Mouse (Mus musculus) stomach, embryonic 14.5 days (tissue): ENCODE results near the gene Cdca3. TPM values are rescaled to one million over a fixed set of nuclear protein-coding genes. Genes with fewer than 3 reads are reported as not detected.

Source experiments
- ATAC-seq: fragments of 200-750 bp; cut with Nextera tagmentation; 2 replicates; pipeline ENCODE4 v1.8.0; 2017; ENCODE audit warnings: low read depth, moderate TSS enrichment; ENCODE audit not compliant: insufficient number of reproducible peaks, insufficient read depth, low FRiP score
- H3K27ac ChIP-seq: fragments of 300-500 bp; sonication (generic); 2 replicates; pipeline ENCODE4 v1.5.1; 2014; ENCODE audit warnings: mild to moderate bottlenecking, low read length, moderate library complexity, mixed read lengths
- H3K27me3 ChIP-seq: fragments of 300-500 bp; sonication (generic); 2 replicates; pipeline ENCODE4 v1.6.1; 2014; ENCODE audit warnings: low read length, control low read depth, mixed read lengths; ENCODE audit not compliant: control insufficient read depth, insufficient read depth
- H3K36me3 ChIP-seq: fragments of 300-500 bp; sonication (generic); 2 replicates; pipeline ENCODE4 v1.6.1; 2014; ENCODE audit warnings: mild to moderate bottlenecking, control low read depth, low read length, moderate library complexity, mixed read lengths; ENCODE audit not compliant: control insufficient read depth, insufficient read depth
- H3K4me1 ChIP-seq: fragments of 300-500 bp; sonication (generic); 2 replicates; pipeline ENCODE4 v1.6.1; 2014; ENCODE audit warnings: low read length, control low read depth, mixed read lengths; ENCODE audit not compliant: control insufficient read depth, insufficient read depth
- H3K4me2 ChIP-seq: fragments of 300-500 bp; sonication (generic); replicated peaks from 2 replicates; pipeline ENCODE4 v1.6.1; 2014; ENCODE audit warnings: low read depth, low read length, control low read depth
- H3K4me3 ChIP-seq: fragments of 300-500 bp; sonication (generic); 2 replicates; pipeline ENCODE4 v1.5.1; 2014; ENCODE audit warnings: low read depth, low read length, control low read depth
- H3K9ac ChIP-seq: fragments of 300-500 bp; sonication (generic); replicated peaks from 2 replicates; pipeline ENCODE4 v1.6.1; 2014; ENCODE audit warnings: low read depth, mild to moderate bottlenecking, control low read depth, low read length, moderate library complexity, mixed read lengths
- H3K9me3 ChIP-seq: fragments of 300-500 bp; sonication (generic); 2 replicates; pipeline ENCODE4 v1.6.1; 2016; ENCODE audit warnings: low read depth, low read length, control low read depth; ENCODE audit not compliant: control insufficient read depth
- WGBS: fragments of 180-500 bp; shearing (Covaris S2); extraction: QIAGEN DNeasy Blood & Tissue Kit; methylation state at CpG from one replicate; pipeline ENCODE4 v1.1.7; 2014; 5-methylcytosine and 5-hydroxymethylcytosine counted together
- polyA plus RNA-seq: library from polyadenylated mRNA; unstranded; fragments of >200 nt; fragmentation: Nextera tagmentation; extraction: Ambion mirVana; gene quantifications from 2 replicates; pipeline ENCODE4 v1.2.1, GENCODE M21; 2014

Cdca3 gene
- polyA plus RNA-seq, 1 experiment from 2014 or later: 163 TPM

GRCm38 (mm10) chr6:124879390-124879789 is 50.0 kb downstream of the Cdca3 start:
- Histone ChIP-seq H3K27ac (no peak overlapping the region), H3K4me1 (no peaks in the 10 kb centered on the region), H3K9me3 (no peaks in the 10 kb centered on the region), H3K36me3 (no peaks in the 10 kb centered on the region), H3K9ac (no peak overlapping the region), H3K4me2 (no peak overlapping the region), H3K27me3 (no peaks in the 10 kb centered on the region), H3K4me3 (no peak overlapping the region)
- no peak for ATAC-seq
- 47% methylated on average over 6 of the region's 6 CpGs for WGBS

GRCm38 (mm10) chr6:124881821-124882220 is 52.5 kb downstream of the Cdca3 start:
- Histone ChIP-seq H3K36me3 (no peaks in the 10 kb centered on the region), H3K4me1 (no peaks in the 10 kb centered on the region), H3K27ac (no peak overlapping the region), H3K9me3 (no peaks in the 10 kb centered on the region), H3K9ac (no peak overlapping the region), H3K4me2 (no peak overlapping the region), H3K4me3 (no peak overlapping the region), H3K27me3 (no peaks in the 10 kb centered on the region)
- 94% methylated on average over 9 of the region's 9 CpGs for WGBS
- ATAC-seq: no peak

Other genes with a start within 250 kb of the Cdca3 start
- not detected in 2 replicates for gene C1s2, start 193.5 kb upstream of the Cdca3 start, polyA plus RNA-seq
- 58.6 and 60.0 TPM in 2 replicates for gene Lpcat3, start 166.5 kb upstream of the Cdca3 start, polyA plus RNA-seq
- 201 and 205 TPM in 2 replicates for gene Emg1, start 117.4 kb upstream of the Cdca3 start, polyA plus RNA-seq
- 290 and 305 TPM in 2 replicates for gene Phb2, start 117.2 kb upstream of the Cdca3 start, polyA plus RNA-seq
- gene Ptpn6, start 90.8 kb upstream of the Cdca3 start, polyA plus RNA-seq: 13.7 and 15.3 TPM in 2 replicates
- 445 and 505 TPM in 2 replicates for gene Grcc10, start 88.2 kb upstream of the Cdca3 start, polyA plus RNA-seq
- not detected in 2 replicates for gene Gm45234, start 73.5 kb upstream of the Cdca3 start, polyA plus RNA-seq
- gene Atn1, start 73.0 kb upstream of the Cdca3 start, polyA plus RNA-seq: 15.0 and 18.5 TPM in 2 replicates
- 9.5 and 9.7 TPM in 2 replicates for gene Eno2, start 59.9 kb upstream of the Cdca3 start, polyA plus RNA-seq
- 0.32 and 0.35 TPM in 2 replicates for gene Lrrc23, start 49.8 kb upstream of the Cdca3 start, polyA plus RNA-seq
- gene Spsb2, start 20.9 kb upstream of the Cdca3 start, polyA plus RNA-seq: 7.4 and 8.0 TPM in 2 replicates
- 844 and 872 TPM in 2 replicates for gene Tpi1, start 15.3 kb upstream of the Cdca3 start, polyA plus RNA-seq
- gene Usp5, start 63 bp upstream of the Cdca3 start, polyA plus RNA-seq: 121 and 123 TPM in 2 replicates
- 1.4 and 1.5 TPM in 2 replicates for gene Gnb3, start 10.7 kb downstream of the Cdca3 start, polyA plus RNA-seq
- gene P3h3, start 28.2 kb downstream of the Cdca3 start, polyA plus RNA-seq: 43.2 and 43.9 TPM in 2 replicates
- gene Gpr162, start 34.4 kb downstream of the Cdca3 start, polyA plus RNA-seq: 0.91 and 1.0 TPM in 2 replicates
- 0.28 and 0.43 TPM in 2 replicates for gene Cd4, start 58.7 kb downstream of the Cdca3 start, polyA plus RNA-seq
- gene Lag3, start 82.2 kb downstream of the Cdca3 start, polyA plus RNA-seq: 1.3 and 1.5 TPM in 2 replicates
- gene Ptms, start 90.6 kb downstream of the Cdca3 start, polyA plus RNA-seq: 320 TPM in 2 replicates
- gene Mlf2, start 101.8 kb downstream of the Cdca3 start, polyA plus RNA-seq: 341 and 354 TPM in 2 replicates
- 139 and 141 TPM in 2 replicates for gene Cops7a, start 136.0 kb downstream of the Cdca3 start, polyA plus RNA-seq
- 4.4 and 6.0 TPM in 2 replicates for gene Pianp, start 167.1 kb downstream of the Cdca3 start, polyA plus RNA-seq
- gene Zfp384, start 179.6 kb downstream of the Cdca3 start, polyA plus RNA-seq: 15.1 and 15.7 TPM in 2 replicates
- gene Ing4, start 210.2 kb downstream of the Cdca3 start, polyA plus RNA-seq: 118 and 119 TPM in 2 replicates
- 15.8 and 18.6 TPM in 2 replicates for gene Acrbp, start 220.1 kb downstream of the Cdca3 start, polyA plus RNA-seq
- 1.2 and 2.1 TPM in 2 replicates for gene Lpar5, start 238.4 kb downstream of the Cdca3 start, polyA plus RNA-seq